Mouse (Mus musculus): ENCODE measurements around the gene Pip4k2c. TPM values are rescaled to one million over a fixed set of nuclear protein-coding genes. Genes with fewer than 3 reads are reported as not detected.

Pip4k2c gene
- 18.8 and 19.5 TPM in 2 replicates for polyA plus RNA-seq (2015; fragmentation: Nextera tagmentation; extraction: Ambion mirVana)

GRCm38 (mm10) chr10:127211414-127211854, at the start of gene Pip4k2c:
Pip4k2c (minus strand) TSS chr10:127211585.
- Histone ChIP-seq H3K9ac (peak within 1 kb of the TSS; percentile 84), H3K27ac (peak within 1 kb of the TSS; percentile 65), H3K4me3 (peak within 1 kb of the TSS; percentile 82), H3K9me3 (replicated peaks) (no peaks in the 10 kb centered on the region), H3K4me1 (peaks cover 18% of the 10 kb centered on the region), H3K4me2 (peak within 1 kb of the TSS; percentile 93), H3K36me3 (ENCODE audit: poor library complexity, severe bottlenecking) (peaks cover 21% of the 10 kb centered on the region), H3K27me3 (no peaks in the 10 kb centered on the region)
- under 1% methylated on average over 36 of the region's 47 CpGs for WGBS
- peak; percentile 97 for ATAC-seq

DNA sequence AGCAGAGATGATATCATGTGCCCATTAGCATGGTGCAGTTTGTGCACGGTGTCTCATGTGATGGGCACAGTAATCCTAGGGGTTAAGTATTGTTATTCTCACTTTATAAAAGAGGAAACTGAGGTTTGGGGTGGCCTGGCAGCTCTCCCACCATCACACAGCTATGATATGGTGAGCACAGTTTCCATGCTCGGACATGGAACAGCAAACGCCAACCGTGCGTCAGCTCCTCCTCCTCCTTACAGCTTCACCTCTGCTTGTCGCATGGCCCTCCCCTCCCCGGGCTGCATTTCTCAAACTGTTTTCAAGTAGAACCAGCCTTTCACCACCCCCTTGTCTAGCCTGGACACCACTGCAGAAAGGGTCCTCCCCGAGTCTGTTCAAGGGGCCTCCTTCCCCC, 47.1 kb upstream of the Pip4k2c start:
- Histone ChIP-seq H3K4me3 (no peak overlapping the region), H3K9me3 (replicated peaks) (no peaks in the 10 kb centered on the region), H3K27me3 (no peaks in the 10 kb centered on the region), H3K36me3 (ENCODE audit: poor library complexity, severe bottlenecking) (peaks cover 9% of the 10 kb centered on the region; the same call in 1 of the 2 replicates), H3K27ac (no peak overlapping the region), H3K9ac (no peak overlapping the region), H3K4me1 (peaks cover 40% of the 10 kb centered on the region), H3K4me2 (peak overlapping the region; percentile 81)
- no peak for ATAC-seq
- WGBS, result 85% methylated on average over 8 of the region's 8 CpGs

DNA sequence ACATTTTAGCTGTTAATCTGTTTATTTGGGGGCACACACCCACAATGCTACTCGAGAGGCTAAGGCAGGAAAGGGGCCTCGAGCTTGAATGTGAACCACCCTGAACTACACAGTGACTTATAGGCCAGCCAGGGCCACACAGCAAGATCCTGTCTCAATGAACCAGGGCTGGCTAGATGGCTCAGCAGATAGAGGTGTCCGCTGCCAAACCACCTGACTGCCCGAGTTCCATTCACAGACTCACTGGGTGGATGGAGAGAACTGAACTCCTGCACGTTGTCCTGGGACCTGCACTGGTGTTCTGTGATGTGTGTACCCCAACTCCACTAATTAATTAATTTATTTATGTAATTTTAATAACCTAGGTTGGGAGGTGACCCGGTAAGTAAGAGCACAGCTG, 46.4 kb upstream of the Pip4k2c start:
- H3K27me3 ChIP-seq, result no peaks in the 10 kb centered on the region
- peaks cover 40% of the 10 kb centered on the region for H3K4me1 ChIP-seq
- ATAC-seq, result no peak

DNA sequence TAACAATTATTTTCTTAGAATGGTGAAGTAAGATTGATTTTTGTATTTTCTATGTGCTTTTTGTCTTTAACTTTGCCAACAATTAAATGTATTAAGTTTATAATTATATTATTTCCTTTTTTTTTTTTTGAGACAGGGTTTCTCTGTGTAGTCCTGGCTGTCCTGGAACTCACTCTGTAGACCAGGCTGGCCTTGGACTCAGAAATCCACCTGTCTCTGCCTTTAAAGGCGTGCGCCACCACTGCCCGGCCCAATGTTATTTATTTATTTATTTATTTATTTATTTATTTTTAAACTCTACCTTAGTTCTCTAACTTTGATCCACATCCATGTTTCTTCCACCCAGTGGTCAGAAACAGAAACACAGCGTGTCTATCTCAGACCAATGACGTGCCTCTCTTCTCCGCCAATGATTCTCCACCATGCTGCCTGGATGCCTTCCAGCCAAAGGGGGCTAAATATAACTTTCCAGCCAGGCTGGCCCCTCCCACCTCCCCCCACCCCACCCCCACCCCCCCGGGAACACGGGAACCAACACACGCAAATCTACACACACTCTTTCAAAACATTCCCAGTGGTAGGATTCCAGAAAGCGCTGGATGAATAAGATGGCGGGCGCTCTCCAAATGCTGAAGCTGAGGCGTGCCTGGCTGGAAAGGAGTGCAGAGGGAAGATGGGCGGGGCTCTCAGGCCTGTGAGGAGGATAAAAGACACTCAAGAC, 44.4 kb upstream of the Pip4k2c start:
- Histone ChIP-seq H3K27ac (no peak overlapping the region), H3K4me1 (peaks cover 26% of the 10 kb centered on the region), H3K27me3 (no peaks in the 10 kb centered on the region), H3K9me3 (replicated peaks) (no peaks in the 10 kb centered on the region), H3K4me2 (peak overlapping the region; percentile 34), H3K9ac (no peak overlapping the region), H3K4me3 (0 out of 2 replicates have a peak overlapping the region, but pooled peaks have one; percentile 6), H3K36me3 (ENCODE audit: poor library complexity, severe bottlenecking) (peaks cover 9% of the 10 kb centered on the region; the same call in 1 of the 2 replicates)
- WGBS, result 22% methylated on average over 14 of the region's 14 CpGs
- peak; percentile 63 for ATAC-seq

More for the DNA sequence above, 46.4 kb upstream of the Pip4k2c start:
- H3K27ac ChIP-seq, result no peak overlapping the region
- no peak overlapping the region for H3K4me2 ChIP-seq
- H3K36me3 ChIP-seq (ENCODE audit: poor library complexity, severe bottlenecking), result peaks cover 9% of the 10 kb centered on the region; the same call in 1 of the 2 replicates
- no peak overlapping the region for H3K9ac ChIP-seq
- no peaks in the 10 kb centered on the region for H3K9me3 ChIP-seq (replicated peaks)
- no peak overlapping the region for H3K4me3 ChIP-seq
- 88% methylated on average over 6 of the region's 6 CpGs for WGBS

DNA sequence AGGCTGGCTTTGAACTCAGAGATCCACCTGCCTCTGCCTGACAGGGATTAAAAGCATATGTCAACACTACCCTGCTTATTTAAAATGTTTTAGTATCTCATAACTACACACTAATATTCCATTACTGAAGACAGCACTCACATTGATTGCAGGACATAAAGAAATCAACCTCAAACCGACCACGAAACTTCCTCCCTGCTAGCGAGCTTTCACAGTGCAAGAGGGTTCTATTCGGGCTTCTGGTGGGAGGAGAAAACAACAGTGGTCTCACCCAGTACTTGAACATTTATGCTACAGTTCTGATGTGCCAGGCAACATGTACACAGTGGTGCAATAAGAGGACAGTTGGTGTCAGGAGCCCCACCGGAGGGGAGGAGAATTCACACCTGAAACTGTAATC, 39.4 kb upstream of the Pip4k2c start:
- H3K4me1 ChIP-seq, result no peaks in the 10 kb centered on the region
- H3K9me3 ChIP-seq (replicated peaks), result no peaks in the 10 kb centered on the region
- no peak overlapping the region for H3K9ac ChIP-seq
- peaks cover 27% of the 10 kb centered on the region for H3K36me3 ChIP-seq (ENCODE audit: poor library complexity, severe bottlenecking)
- no peak overlapping the region for H3K4me2 ChIP-seq
- no peak for ATAC-seq
- no peak overlapping the region for H3K4me3 ChIP-seq
- H3K27ac ChIP-seq, result no peak overlapping the region
- no peaks in the 10 kb centered on the region for H3K27me3 ChIP-seq
- 89% methylated on average over 5 of the region's 5 CpGs for WGBS

GRCm38 (mm10) chr10:127238241-127238824, 26.9 kb upstream of the Pip4k2c start:
- Histone ChIP-seq H3K9me3 (replicated peaks) (no peaks in the 10 kb centered on the region), H3K36me3 (ENCODE audit: poor library complexity, severe bottlenecking) (peaks cover 88% of the 10 kb centered on the region), H3K4me1 (no peaks in the 10 kb centered on the region), H3K27ac (no peak overlapping the region), H3K4me2 (no peak overlapping the region), H3K4me3 (no peak overlapping the region), H3K27me3 (no peaks in the 10 kb centered on the region), H3K9ac (no peak overlapping the region)
- ATAC-seq, result no peak
- WGBS, result 77% methylated on average over 18 of the region's 18 CpGs

DNA sequence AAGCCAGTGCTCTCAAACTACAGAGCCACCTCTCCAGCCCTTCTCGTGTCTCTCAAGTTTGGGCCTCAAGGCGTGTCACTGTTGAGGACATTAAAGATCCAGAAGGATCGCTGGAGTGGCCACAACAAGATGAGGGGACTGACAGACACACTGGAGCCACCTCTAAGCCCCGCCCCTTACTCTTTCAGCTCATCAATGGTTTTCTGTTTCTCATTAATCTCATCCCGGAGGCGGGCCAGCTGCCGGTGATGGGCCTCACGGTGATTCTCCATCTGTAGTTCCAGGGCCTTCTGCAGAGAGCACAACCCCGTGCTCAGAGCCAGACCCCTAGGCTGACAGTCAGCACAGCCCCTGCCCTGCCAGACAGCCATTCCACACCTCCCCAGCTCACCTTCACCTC, 25.2 kb upstream of the Pip4k2c start:
- H3K4me1 ChIP-seq, result no peaks in the 10 kb centered on the region
- no peaks in the 10 kb centered on the region for H3K27me3 ChIP-seq
- WGBS, result 47% methylated on average over 9 of the region's 9 CpGs
- no peak overlapping the region for H3K9ac ChIP-seq
- ATAC-seq, result no peak
- H3K36me3 ChIP-seq (ENCODE audit: poor library complexity, severe bottlenecking), result peaks cover 81% of the 10 kb centered on the region
- no peak overlapping the region for H3K4me2 ChIP-seq
- H3K9me3 ChIP-seq (replicated peaks), result no peaks in the 10 kb centered on the region
- H3K27ac ChIP-seq, result no peak overlapping the region
- no peak overlapping the region for H3K4me3 ChIP-seq

DNA sequence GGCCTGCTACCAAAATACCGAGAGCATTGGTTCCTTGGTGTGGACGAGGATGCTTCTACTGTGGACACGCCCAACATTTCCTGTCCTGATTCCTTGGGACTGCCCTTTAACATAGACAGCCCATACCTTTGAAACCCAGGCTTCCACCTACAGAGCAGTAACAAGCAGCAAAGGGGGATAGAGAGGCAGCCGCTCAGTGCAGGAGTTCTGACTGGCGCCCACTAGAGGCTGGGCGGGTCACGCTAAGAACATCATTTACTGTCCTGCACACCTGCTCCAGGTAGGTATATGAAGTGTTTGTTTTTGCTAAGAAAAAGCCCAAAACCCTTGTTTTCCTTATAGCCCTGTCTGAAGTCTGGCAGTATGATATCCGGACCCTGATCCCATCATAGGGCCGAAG, 21.8 kb upstream of the Pip4k2c start:
- 86% methylated on average over 9 of the region's 9 CpGs for WGBS
- no peak overlapping the region for H3K4me2 ChIP-seq
- H3K27ac ChIP-seq, result no peak overlapping the region
- peaks cover 75% of the 10 kb centered on the region for H3K36me3 ChIP-seq (ENCODE audit: poor library complexity, severe bottlenecking)
- H3K9ac ChIP-seq, result no peak overlapping the region
- H3K9me3 ChIP-seq (replicated peaks), result no peaks in the 10 kb centered on the region
- H3K4me3 ChIP-seq, result no peak overlapping the region
- no peaks in the 10 kb centered on the region for H3K27me3 ChIP-seq
- no peaks in the 10 kb centered on the region for H3K4me1 ChIP-seq
- no peak for ATAC-seq

DNA sequence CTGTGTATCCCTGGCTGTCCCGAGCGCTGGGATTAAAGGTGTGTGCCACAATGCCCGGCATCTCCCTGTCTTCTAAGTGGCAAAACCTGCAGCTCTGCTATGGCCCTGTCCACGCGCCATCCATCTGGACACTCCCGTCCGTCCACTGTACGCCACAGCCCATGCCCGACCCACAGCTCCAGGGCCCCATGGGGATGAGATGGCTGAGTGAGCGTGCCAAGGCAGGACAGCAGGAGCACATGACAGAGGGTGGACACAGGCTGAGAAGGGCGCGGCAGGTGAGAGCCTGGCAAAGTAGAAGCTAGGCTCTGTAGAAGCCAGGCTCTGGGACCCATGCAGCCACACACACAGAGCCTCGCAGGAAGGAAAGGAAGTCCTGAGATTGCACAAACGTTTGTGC, 20.4 kb upstream of the Pip4k2c start:
- Histone ChIP-seq H3K27me3 (no peaks in the 10 kb centered on the region), H3K4me1 (no peaks in the 10 kb centered on the region), H3K9ac (no peak overlapping the region), H3K36me3 (ENCODE audit: poor library complexity, severe bottlenecking) (peaks cover 73% of the 10 kb centered on the region), H3K4me2 (no peak overlapping the region), H3K4me3 (no peak overlapping the region), H3K27ac (no peak overlapping the region), H3K9me3 (replicated peaks) (no peaks in the 10 kb centered on the region)
- no peak for ATAC-seq
- 87% methylated on average over 14 of the region's 14 CpGs for WGBS

DNA sequence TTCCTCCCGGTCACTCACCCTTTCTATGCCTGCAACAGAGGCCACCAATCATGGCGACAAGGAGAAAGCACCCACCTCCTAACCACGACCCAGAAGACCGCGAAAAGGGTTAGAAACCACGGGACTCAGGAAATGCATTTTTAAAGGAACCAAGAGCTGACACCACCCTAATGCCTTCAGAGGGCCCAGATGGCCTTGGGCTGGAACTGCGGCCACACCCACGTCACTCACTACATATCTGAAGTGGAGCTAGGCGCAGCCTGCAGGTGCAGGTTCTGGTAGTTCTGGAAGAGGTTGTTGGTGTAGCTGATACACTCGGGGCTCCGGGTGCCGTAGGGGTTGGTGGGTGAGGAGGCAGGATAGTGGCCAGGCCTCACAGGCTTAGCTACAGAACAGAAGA, 19.3 kb upstream of the Pip4k2c start:
- H3K9me3 ChIP-seq (replicated peaks), result no peaks in the 10 kb centered on the region
- H3K27me3 ChIP-seq, result no peaks in the 10 kb centered on the region
- no peak overlapping the region for H3K4me3 ChIP-seq
- H3K4me2 ChIP-seq, result no peak overlapping the region
- no peak overlapping the region for H3K27ac ChIP-seq
- WGBS, result 92% methylated on average over 12 of the region's 12 CpGs
- H3K9ac ChIP-seq, result no peak overlapping the region
- peaks cover 66% of the 10 kb centered on the region for H3K36me3 ChIP-seq (ENCODE audit: poor library complexity, severe bottlenecking)
- H3K4me1 ChIP-seq, result no peaks in the 10 kb centered on the region
- ATAC-seq, result no peak

- H3K4me3 ChIP-seq, result no peak overlapping the region
- H3K27me3 ChIP-seq, result no peaks in the 10 kb centered on the region
- H3K9ac ChIP-seq, result no peak overlapping the region
- H3K4me1 ChIP-seq, result no peaks in the 10 kb centered on the region
- WGBS, result 24% methylated on average over 4 of the region's 4 CpGs
- peak; percentile 55 for ATAC-seq
- no peak overlapping the region for H3K4me2 ChIP-seq
- H3K9me3 ChIP-seq (replicated peaks), result no peaks in the 10 kb centered on the region
- peaks cover 59% of the 10 kb centered on the region for H3K36me3 ChIP-seq (ENCODE audit: poor library complexity, severe bottlenecking)
- no peak overlapping the region for H3K27ac ChIP-seq
These were observed 17.5 kb upstream of the Pip4k2c start for GRCm38 (mm10) chr10:127228897-127229296.

DNA sequence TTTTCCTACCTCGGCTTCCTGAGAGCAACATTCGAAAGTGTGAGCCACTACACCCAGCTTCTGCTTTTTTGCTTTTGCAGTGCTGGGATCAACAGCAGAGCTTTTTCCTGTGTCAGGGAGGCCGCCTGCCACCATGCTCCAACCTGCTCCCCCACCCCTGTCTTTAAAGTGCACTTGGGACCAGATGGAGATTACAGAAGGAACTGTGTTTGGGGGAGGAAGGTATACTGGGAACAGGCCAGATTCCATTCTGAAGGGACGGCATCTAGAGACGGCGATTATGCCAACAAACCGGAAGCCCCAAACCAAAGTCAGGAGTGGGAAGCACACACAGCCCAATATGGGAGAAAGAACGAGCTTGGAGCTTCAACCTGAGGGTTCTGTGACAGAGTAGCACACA, 15.8 kb upstream of the Pip4k2c start:
- ATAC-seq, result no peak
- no peaks in the 10 kb centered on the region for H3K27me3 ChIP-seq
- no peak overlapping the region for H3K27ac ChIP-seq
- H3K36me3 ChIP-seq (ENCODE audit: poor library complexity, severe bottlenecking), result peaks cover 48% of the 10 kb centered on the region
- H3K9ac ChIP-seq, result no peak overlapping the region
- no peaks in the 10 kb centered on the region for H3K9me3 ChIP-seq (replicated peaks)
- 85% methylated on average over 8 of the region's 8 CpGs for whole genome bisulfite sequencing
- no peak overlapping the region for H3K4me2 ChIP-seq
- H3K4me3 ChIP-seq, result no peak overlapping the region
- H3K4me1 ChIP-seq, result no peaks in the 10 kb centered on the region

Measured in forebrain, embryonic 13.5 days (tissue).